Mouse (Mus musculus) telencephalon, adult 2 months (tissue): ENCODE results near the gene Gm13693.
A peak's percentile ranks its signal among the peaks of the same experiment; 100 is the strongest.
"Not testable (repeated sequence)": the region's sequence is repeated elsewhere in the genome, so short reads cannot be mapped to it uniquely, and the experiment has no call there.

Experiments used
- DNase-seq: peaks from one replicate; pipeline ENCODE4 v3.0.0-alpha.2; 2011; ENCODE audit warnings: low read depth, low spot score

Gm13693 gene

GRCm38 (mm10) chr2:83961203-83961602 is at the start of gene Gm13693:
Gm13693 (plus strand) TSS chr2:83961503.
- not testable (repeated sequence) for DNase-seq

- DNase-seq: no peak
These were observed 31.7 kb upstream of the Gm13693 start for GRCm38 (mm10) chr2:83929478-83930088.

- peak; percentile 88 for DNase-seq
These were observed 20.4 kb upstream of the Gm13693 start, which contains the start of gene Zswim2 for GRCm38 (mm10) chr2:83940931-83941361. Zswim2 (minus strand) TSS chr2:83941228.

GRCm38 (mm10) chr2:83941378-83941777 is 19.9 kb upstream of the Gm13693 start:
- no peak for DNase-seq

GRCm38 (mm10) chr2:83941792-83942191 is 19.5 kb upstream of the Gm13693 start:
- DNase-seq: no peak

GRCm38 (mm10) chr2:83955393-83955792 is 5.9 kb upstream of the Gm13693 start, which contains the start of gene Gm13698:
Gm13698 (plus strand) TSS chr2:83955693.
- DNase-seq: not testable (repeated sequence)

- DNase-seq: not testable (repeated sequence)
These were observed 5.7 kb downstream of the Gm13693 start, which contains the start of gene Gm13695 for GRCm38 (mm10) chr2:83967013-83967412. Gm13695 (plus strand) TSS chr2:83967313.

GRCm38 (mm10) chr2:83972823-83973222 is 11.5 kb downstream of the Gm13693 start, which contains the start of gene Gm13696:
Gm13696 (plus strand) TSS chr2:83973123.
- not testable (repeated sequence) for DNase-seq

- not testable (repeated sequence) for DNase-seq
These were observed 17.3 kb downstream of the Gm13693 start, which contains the start of gene Gm13694 for GRCm38 (mm10) chr2:83978633-83979032. Gm13694 (plus strand) TSS chr2:83978933.

GRCm38 (mm10) chr2:83984443-83984842 is 23.1 kb downstream of the Gm13693 start, which contains the start of gene Gm13697:
Gm13697 (plus strand) TSS chr2:83984743.
- DNase-seq: not testable (repeated sequence)

- not testable (repeated sequence) for DNase-seq
These were observed 28.9 kb downstream of the Gm13693 start, which contains the start of gene Gm13691 for GRCm38 (mm10) chr2:83990253-83990652. Gm13691 (plus strand) TSS chr2:83990553.

GRCm38 (mm10) chr2:83993639-83994255 is 32.4 kb downstream of the Gm13693 start:
- DNase-seq: not testable (repeated sequence)

GRCm38 (mm10) chr2:83994526-83994925 is 33.2 kb downstream of the Gm13693 start:
- DNase-seq: not testable (repeated sequence)

- DNase-seq: peak; percentile 34
These were observed 47.6 kb downstream of the Gm13693 start for GRCm38 (mm10) chr2:84008913-84009312.

- no peak for DNase-seq
These were observed 48.5 kb downstream of the Gm13693 start for GRCm38 (mm10) chr2:84009818-84010217.
